Mouse (Mus musculus) G1E (cell line): ENCODE measurements around the gene Acmsd. TPM values are rescaled to one million over a fixed set of nuclear protein-coding genes. Genes with fewer than 3 reads are reported as not detected.

Source experiments
- ATAC-seq: 2 replicates; pipeline ENCODE4 v1.8.0; 2016; ENCODE audit warnings: mild to moderate bottlenecking; ENCODE audit not compliant: insufficient number of reproducible peaks, poor library complexity, low FRiP score, severe bottlenecking; ENCODE audit errors: extremely low read depth
- DNase-seq: peaks from one replicate; pipeline ENCODE4 v3.0.0; 2012; ENCODE audit warnings: low spot score
- H3K27me3 ChIP-seq: 2 replicates; pipeline ENCODE4 v1.6.1; 2012; ENCODE audit warnings: mild to moderate bottlenecking, low read length, inconsistent platforms; ENCODE audit not compliant: insufficient read depth
- H3K36me3 ChIP-seq: replicated peaks from 2 replicates; pipeline ENCODE3; 2012; ENCODE audit warnings: mild to moderate bottlenecking, inconsistent platforms
- H3K4me1 ChIP-seq: 2 replicates; pipeline ENCODE4 v1.6.1; 2012; ENCODE audit warnings: low read depth, low read length, inconsistent platforms, mixed read lengths; ENCODE audit not compliant: insufficient read depth
- H3K4me3 ChIP-seq: 2 replicates; pipeline ENCODE4 v1.5.1; 2012; ENCODE audit warnings: low read depth, mild to moderate bottlenecking, inconsistent platforms, low read length, moderate library complexity, mixed read lengths
- H3K9me3 ChIP-seq: replicated peaks from 2 replicates; pipeline ENCODE4 v1.6.1; 2012; ENCODE audit warnings: inconsistent platforms
- CTCF ChIP-seq: IDR thresholded peaks from 2 replicates; pipeline ENCODE4 v1.5.1; 2012; ENCODE audit warnings: low read depth, low read length, inconsistent platforms, mixed read lengths
- GATA1 ChIP-seq: IDR thresholded peaks from 2 replicates; pipeline ENCODE4 v1.6.1; 2012; ENCODE audit warnings: borderline replicate concordance, low read length, inconsistent platforms, mixed read lengths
- GATA2 ChIP-seq: IDR thresholded peaks from 2 replicates; pipeline ENCODE4 v1.6.1; 2012; ENCODE audit warnings: low read depth, low read length, inconsistent platforms, borderline replicate concordance
- POLR2AphosphoS5 ChIP-seq: IDR thresholded peaks from 2 replicates; pipeline ENCODE4 v1.6.1; 2012; ENCODE audit warnings: low read depth, low read length, inconsistent platforms; ENCODE audit not compliant: insufficient replicate concordance
- TAL1 ChIP-seq: conservative IDR thresholded peaks from 2 replicates; pipeline ENCODE4 v1.6.1; 2012; ENCODE audit warnings: low read depth, low read length, inconsistent platforms, mixed read lengths
- polyA plus RNA-seq: library from polyadenylated mRNA; stranded (reverse); fragments of >175 nt; gene quantifications from 2 replicates; pipeline ENCODE4 v1.2.3, GENCODE M21; 2012
- total RNA-seq, 2 experiments: library from RNA; stranded (forward) in 1 of 2; stranded (reverse) in 1 of 2; fragments of 200-1000 nt in 1 of 2; fragments of >200 nt in 1 of 2; fragmentation: Nextera tagmentation in 1 of 2; gene quantifications; 2 replicates each; pipeline ENCODE4 v1.2.3; 2014 to 2017

Acmsd gene
- total and polyA plus RNA-seq, 3 experiments, result 0.08 to 0.90 (median 0.71) TPM

DNA sequence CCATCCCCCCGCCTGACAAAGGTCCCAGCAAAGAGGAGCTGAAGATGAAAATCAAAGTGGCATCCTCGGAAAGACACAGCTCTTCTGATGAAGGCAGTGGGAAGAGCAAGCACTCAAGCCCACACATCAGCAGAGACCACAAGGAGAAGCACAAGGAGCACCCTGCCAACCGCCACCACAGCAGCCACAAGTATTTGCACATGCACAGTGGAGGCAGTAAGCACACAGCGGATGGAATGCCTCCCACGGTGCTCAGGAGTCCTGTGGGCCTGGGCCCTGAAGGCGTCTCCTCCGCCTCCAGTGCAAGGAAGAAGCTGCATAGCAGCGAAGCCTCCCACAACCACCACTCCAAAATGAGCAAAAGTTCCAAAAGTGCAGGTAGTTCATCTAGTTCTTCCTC lies 73.7 kb downstream of the Acmsd start:
- no peaks in the 10 kb centered on the region for H3K9me3 ChIP-seq
- peaks cover 79% of the 10 kb centered on the region for H3K36me3 ChIP-seq
- no peak for ATAC-seq
- H3K27me3 ChIP-seq, result no peaks in the 10 kb centered on the region
- TF ChIP-seq POLR2AphosphoS5 (no peak; the same call in 1 of the 2 replicates), TAL1 (no peak), CTCF (no peak)
- no peak overlapping the region for H3K4me3 ChIP-seq
- H3K4me1 ChIP-seq, result peaks cover 13% of the 10 kb centered on the region; the same call in 1 of the 2 replicates
- no peak for DNase-seq

DNA sequence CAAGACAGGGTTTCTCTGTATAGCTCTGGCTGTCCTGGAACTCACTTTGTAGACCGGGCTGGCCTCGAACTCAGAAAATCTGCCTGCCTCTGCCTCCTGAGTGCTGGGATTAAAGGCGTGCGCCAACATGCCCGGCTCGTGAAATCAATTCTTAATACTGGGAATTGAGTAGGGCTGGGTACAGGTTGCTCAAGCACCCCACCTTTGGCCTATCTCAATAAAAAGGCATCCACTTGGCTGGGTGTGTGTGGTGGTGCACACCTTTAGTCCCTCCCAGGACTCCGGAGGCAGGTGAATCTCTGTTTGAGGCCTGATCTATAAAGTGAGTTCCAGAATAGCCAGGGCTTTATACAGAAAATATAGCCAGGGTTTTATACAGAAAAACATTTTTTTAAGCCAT lies 79.5 kb downstream of the Acmsd start:
- no peak overlapping the region for H3K4me3 ChIP-seq
- H3K4me1 ChIP-seq, result peaks cover 10% of the 10 kb centered on the region; the same call in 1 of the 2 replicates
- H3K36me3 ChIP-seq, result peaks cover 46% of the 10 kb centered on the region
- TF ChIP-seq CTCF (no peak), GATA2 (no peak), TAL1 (no peak), POLR2AphosphoS5 (no peak), GATA1 (no peak)
- H3K27me3 ChIP-seq, result peaks cover under 1% of the 10 kb centered on the region; the same call in 1 of the 2 replicates
- H3K9me3 ChIP-seq, result no peaks in the 10 kb centered on the region
- DNase-seq, result no peak
- ATAC-seq, result no peak

GRCm38 (mm10) chr1:127812929-127813328 lies 83.7 kb downstream of the Acmsd start:
- no peak for ATAC-seq
- Histone ChIP-seq H3K36me3 (peaks cover 14% of the 10 kb centered on the region), H3K27me3 (peaks cover 19% of the 10 kb centered on the region), H3K4me3 (no peak overlapping the region), H3K9me3 (no peaks in the 10 kb centered on the region), H3K4me1 (peaks cover 9% of the 10 kb centered on the region)
- no peak for DNase-seq
- TF ChIP-seq GATA2 (no peak), POLR2AphosphoS5 (no peak), CTCF (no peak), TAL1 (no peak), GATA1 (no peak)

DNA sequence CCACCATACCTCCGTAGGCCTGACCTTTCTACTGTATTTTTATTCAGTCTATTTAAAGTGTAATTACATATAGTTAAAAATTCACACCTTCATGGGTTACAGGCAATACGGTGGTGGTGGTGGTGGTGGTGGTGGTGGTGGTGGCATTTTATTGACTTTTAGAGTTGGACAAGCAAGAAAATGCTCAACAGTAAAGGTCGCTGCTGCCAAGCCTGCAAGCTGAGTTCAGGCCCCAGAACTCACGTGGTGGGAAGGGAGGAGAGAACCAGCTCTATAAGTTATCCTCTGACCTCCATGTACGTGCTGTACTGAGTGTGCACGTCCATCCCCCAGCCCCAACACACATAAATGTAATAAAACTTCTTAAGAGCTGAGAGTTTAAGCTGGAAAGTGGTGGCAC lies 87.2 kb downstream of the Acmsd start:
- no peak for ATAC-seq
- TF ChIP-seq CTCF, result no peak
- TF ChIP-seq POLR2AphosphoS5, result no peak
- no peak for TF ChIP-seq GATA2
- no peak for TF ChIP-seq TAL1
- no peak for TF ChIP-seq GATA1
- peaks cover 5% of the 10 kb centered on the region; the same call in 1 of the 2 replicates for H3K4me1 ChIP-seq
- H3K27me3 ChIP-seq, result peaks cover 29% of the 10 kb centered on the region
- no peak overlapping the region for H3K4me3 ChIP-seq
- H3K36me3 ChIP-seq, result no peaks in the 10 kb centered on the region
- H3K9me3 ChIP-seq, result no peaks in the 10 kb centered on the region
- no peak for DNase-seq

Other genes starting within 250 kb of the Acmsd start
- gene Tmem163, start 49.9 kb upstream of the Acmsd start, total RNA-seq (2014; fragmentation: Nextera tagmentation), result not detected in 2 replicates
- 0.05 and 0.12 TPM in 2 replicates for gene Tmem163, start 49.9 kb upstream of the Acmsd start, total RNA-seq (2017)
- not detected in 2 replicates for gene Tmem163, start 49.9 kb upstream of the Acmsd start, polyA plus RNA-seq
- gene Ccnt2, start 44.8 kb downstream of the Acmsd start, total RNA-seq (2014; fragmentation: Nextera tagmentation), result 149 and 168 TPM in 2 replicates
- 85.7 and 99.2 TPM in 2 replicates for gene Ccnt2, start 44.8 kb downstream of the Acmsd start, total RNA-seq (2017)
- 15.7 and 16.8 TPM in 2 replicates for gene Ccnt2, start 44.8 kb downstream of the Acmsd start, polyA plus RNA-seq
- gene Map3k19, start 125.6 kb downstream of the Acmsd start, total RNA-seq (2014; fragmentation: Nextera tagmentation), result not detected in 2 replicates
- 0.12 and 0.16 TPM in 2 replicates for gene Map3k19, start 125.6 kb downstream of the Acmsd start, total RNA-seq (2017)
- not detected in 2 replicates for gene Map3k19, start 125.6 kb downstream of the Acmsd start, polyA plus RNA-seq
- 26.4 and 36.0 TPM in 2 replicates for gene Rab3gap1, start 139.4 kb downstream of the Acmsd start, total RNA-seq (2014; fragmentation: Nextera tagmentation)
- 67.3 and 70.8 TPM in 2 replicates for gene Rab3gap1, start 139.4 kb downstream of the Acmsd start, total RNA-seq (2017)
- 29.0 and 32.2 TPM in 2 replicates for gene Rab3gap1, start 139.4 kb downstream of the Acmsd start, polyA plus RNA-seq